Comparison of ENCODE assay signal across 9 mouse cellular contexts in genomic region chr5:48402497-48402896, GRCm38 (mm10).
DNase-seq lines count a peak whose midpoint lies in the region; ATAC-seq and TF ChIP-seq lines count a peak whose summit lies in the region.
"Had no signal": no experiment of that assay in that cellular context is flagged by ENCODE, and none has a peak within 500 bp of the region (broad histone marks: within the 10 kb centered on the region; RNA-seq: fewer than 3 reads in every experiment).

No protein-coding gene starts in this region.

- no peak for TF ChIP-seq POLR2A in lung, adult 2 months (IDR thresholded peaks at IDR 0.05; ENCODE audit: borderline replicate concordance, extremely low read depth, low read depth, low read length)
- no peak for TF ChIP-seq POLR2A in limb, embryonic 14.5 days (IDR thresholded peaks at IDR 0.05; ENCODE audit: borderline replicate concordance, extremely low read depth, insufficient read depth, insufficient read length)

- H3K4me2 ChIP-seq in limb, embryonic 14.5 days (replicated peaks; ENCODE audit: low read depth, low read length, severe bottlenecking): no peak overlapping the region
- no peak overlapping the region for H3K4me2 ChIP-seq in intestine, embryonic 15.5 days (replicated peaks)

- intact Hi-C loops in gastrocnemius, postnatal 14 days (cut with DNase I; ENCODE audit: low total_unique reads): no loop called here

- peak; percentile 76 for ATAC-seq in limb, embryonic 14.5 days (ENCODE audit: low FRiP score, low read depth)
- ATAC-seq in intestine, embryonic 15.5 days: no peak
- ATAC-seq: CD4-positive, CD25-positive, alpha-beta regulatory T cell, adult 4 months had no signal

- peaks cover 1% of the 10 kb centered on the region; the same call in 1 of the 2 replicates for H3K36me3 ChIP-seq in limb, embryonic 14.5 days (ENCODE audit: control insufficient read depth, insufficient read depth, low read length)
- no peaks in the 10 kb centered on the region for H3K36me3 ChIP-seq in intestine, embryonic 15.5 days

- no peaks in the 10 kb centered on the region for H3K9me3 ChIP-seq in limb, embryonic 14.5 days (ENCODE audit: control insufficient read depth, low read length)
- no peaks in the 10 kb centered on the region for H3K9me3 ChIP-seq in intestine, embryonic 15.5 days

- no peaks in the 10 kb centered on the region for H3K4me1 ChIP-seq in lung, adult 2 months (ENCODE audit: control insufficient read depth, insufficient read depth, low read length)
- H3K4me1 ChIP-seq in limb, embryonic 14.5 days (ENCODE audit: control insufficient read depth, insufficient read depth, low read length): peaks cover 5% of the 10 kb centered on the region
- H3K4me1 ChIP-seq in intestine, embryonic 15.5 days (replicated peaks): no peaks in the 10 kb centered on the region

- H3K27me3 ChIP-seq in limb, embryonic 14.5 days (ENCODE audit: control insufficient read depth, insufficient read depth, low read length): no peaks in the 10 kb centered on the region
- H3K27me3 ChIP-seq in intestine, embryonic 15.5 days (replicated peaks): no peaks in the 10 kb centered on the region

- WGBS in lung, adult 2 months: 56% methylated on average over 3 of the region's 3 CpGs
- WGBS in limb, embryonic 14.5 days: 33% methylated on average over 3 of the region's 3 CpGs
- 56% methylated on average over 3 of the region's 3 CpGs for WGBS in intestine, embryonic 15.5 days

- H3K27ac ChIP-seq in limb, embryonic 14.5 days (replicated peaks; ENCODE audit: low read depth, low read length): 0 out of 2 replicates have a peak overlapping the region, but pooled peaks have one; percentile 5
- H3K27ac ChIP-seq in intestine, embryonic 15.5 days: no peak overlapping the region

- no peak for TF ChIP-seq CTCF in lung, adult 2 months (IDR thresholded peaks at IDR 0.05; ENCODE audit: insufficient read depth, low read length)

- peak; percentile 58 for DNase-seq in embryo, embryonic 10 days (ENCODE audit: low spot score)
- DNase-seq in embryo, embryonic 9.5 days (ENCODE audit: extremely low spot score): no peak
- DNase-seq in lung, postnatal 10 days: peak; percentile 16
- DNase-seq in lung, adult 2 months: no peak
- DNase-seq in gastrocnemius, postnatal 14 days: peak; percentile 27
- peak; percentile 86 for DNase-seq in limb, embryonic 14.5 days (ENCODE audit: low spot score)
- no peak for DNase-seq in right cerebral cortex, adult 2 months (ENCODE audit: low spot score in 2 of 2)

- H3K9ac ChIP-seq in limb, embryonic 14.5 days (ENCODE audit: low read depth, low read length, severe bottlenecking): no peak overlapping the region
- no peak overlapping the region for H3K9ac ChIP-seq in intestine, embryonic 15.5 days

- no peak overlapping the region for H3K4me3 ChIP-seq in lung, adult 2 months (replicated peaks; ENCODE audit: extremely low read depth, low read depth, low read length)
- H3K4me3 ChIP-seq in limb, embryonic 14.5 days (replicated peaks; ENCODE audit: low read length): no peak overlapping the region
- H3K4me3 ChIP-seq in intestine, embryonic 15.5 days (replicated peaks): no peak overlapping the region

Comparison
In these comparisons a context has a peak if more than half of its experiments do, and no peak if none do; other contexts are left out.
1. DNase-seq: peak in embryo, embryonic 10 days (single experiment), lung, postnatal 10 days (single experiment), gastrocnemius, postnatal 14 days (single experiment) and limb, embryonic 14.5 days (single experiment); none in embryo, embryonic 9.5 days (single experiment), lung, adult 2 months (single experiment) and right cerebral cortex, adult 2 months (0 of 2).